9 mouse cellular contexts compared by ENCODE assay signal in the genomic region with DNA sequence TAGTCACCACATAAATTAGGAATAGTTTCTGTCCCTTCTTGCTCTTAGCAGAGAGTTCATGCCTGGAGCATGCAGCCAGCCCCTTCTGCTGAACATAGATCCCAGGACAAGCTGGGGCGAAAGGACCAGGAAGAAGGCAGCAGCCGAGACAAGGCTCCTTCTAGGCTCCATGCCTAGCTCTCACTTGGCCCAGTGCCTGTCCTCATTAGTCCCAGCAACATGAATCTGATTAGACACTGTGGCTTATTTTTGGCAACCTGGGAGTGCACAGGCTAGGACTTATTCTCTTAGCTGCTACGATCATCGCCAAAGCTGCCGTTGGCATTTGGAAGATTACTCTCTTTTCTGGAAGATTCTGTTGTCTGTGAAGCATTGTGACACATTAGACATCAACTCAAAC.
A peak's percentile ranks its signal among the peaks of the same experiment; 100 is the strongest.
DNase-seq lines count a peak whose midpoint lies in the region; ATAC-seq lines count a peak whose summit lies in the region.
"Had no signal": no experiment of that assay in that cellular context is flagged by ENCODE, and none has a peak within 500 bp of the region (broad histone marks: within the 10 kb centered on the region; RNA-seq: fewer than 3 reads in every experiment).

No protein-coding gene starts in this region.

- H3K27ac ChIP-seq in hindbrain, embryonic 13.5 days = no peak overlapping the region
- H3K27ac ChIP-seq in hindbrain, embryonic 10.5 days = no peak overlapping the region
- peak overlapping the region; percentile 21; the same call in 1 of the 2 replicates for H3K27ac ChIP-seq in heart, embryonic 15.5 days
- H3K27ac ChIP-seq: embryonic facial prominence, embryonic 13.5 days had no signal

- ATAC-seq in hindbrain, embryonic 13.5 days (ENCODE audit: low FRiP score) = peak; percentile 64
- ATAC-seq in heart, embryonic 15.5 days (replicated peaks; ENCODE audit: insufficient number of reproducible peaks, insufficient read depth, low FRiP score, low read depth) = peak; percentile 81; the same call in 1 of the 2 replicates

- H3K9me3 ChIP-seq in hindbrain, embryonic 13.5 days = no peaks in the 10 kb centered on the region
- no peaks in the 10 kb centered on the region for H3K9me3 ChIP-seq in hindbrain, embryonic 10.5 days
- H3K9me3 ChIP-seq in heart, embryonic 15.5 days (replicated peaks) = no peaks in the 10 kb centered on the region
- H3K9me3 ChIP-seq: embryonic facial prominence, embryonic 13.5 days had no signal

- H3K4me2 ChIP-seq in hindbrain, embryonic 13.5 days = no peak overlapping the region
- H3K4me2 ChIP-seq in heart, embryonic 15.5 days = peak overlapping the region; percentile 27; the same call in 1 of the 2 replicates
- H3K4me2 ChIP-seq: embryonic facial prominence, embryonic 13.5 days had no signal

- no peak overlapping the region for H3K9ac ChIP-seq in hindbrain, embryonic 13.5 days
- no peak overlapping the region for H3K9ac ChIP-seq in heart, embryonic 15.5 days
- H3K9ac ChIP-seq: embryonic facial prominence, embryonic 13.5 days had no signal

- H3K4me3 ChIP-seq in hindbrain, embryonic 13.5 days = no peak overlapping the region
- no peak overlapping the region for H3K4me3 ChIP-seq in hindbrain, embryonic 10.5 days
- no peak overlapping the region for H3K4me3 ChIP-seq in heart, embryonic 15.5 days
- H3K4me3 ChIP-seq: embryonic facial prominence, embryonic 13.5 days had no signal

- no peak for DNase-seq in hindbrain, embryonic 10.5 days (ENCODE audit: low spot score)
- DNase-seq in cerebellum, adult 18-20 months = peak; percentile 45 to 49
- peak; percentile 69 to 72 for DNase-seq in layer of hippocampus, postnatal 36 days
- peak; percentile 91 to 93 for DNase-seq in right cerebral cortex, postnatal 10 days (ENCODE audit: low spot score in 2 of 2)
- DNase-seq in ovary, postnatal 10 days (ENCODE audit: low spot score) = no peak
- DNase-seq in yolk sac, embryonic 10.5 days (ENCODE audit: low spot score) = no peak

- WGBS in hindbrain, embryonic 13.5 days = 66% methylated on average over 5 of the region's 5 CpGs
- 87% methylated on average over 5 of the region's 5 CpGs for WGBS in hindbrain, embryonic 10.5 days
- 27% methylated on average over 5 of the region's 5 CpGs for WGBS in heart, embryonic 15.5 days

- H3K4me1 ChIP-seq in hindbrain, embryonic 13.5 days (replicated peaks) = peaks cover 15% of the 10 kb centered on the region; the same call in 1 of the 2 replicates
- peaks cover 10% of the 10 kb centered on the region for H3K4me1 ChIP-seq in hindbrain, embryonic 10.5 days (replicated peaks)
- peaks cover 9% of the 10 kb centered on the region for H3K4me1 ChIP-seq in heart, embryonic 15.5 days (replicated peaks)

- H3K27me3 ChIP-seq in hindbrain, embryonic 13.5 days = no peaks in the 10 kb centered on the region
- H3K27me3 ChIP-seq in hindbrain, embryonic 10.5 days (ENCODE audit: insufficient read depth, poor library complexity, severe bottlenecking) = no peaks in the 10 kb centered on the region
- H3K27me3 ChIP-seq in heart, embryonic 15.5 days = no peaks in the 10 kb centered on the region
- H3K27me3 ChIP-seq: embryonic facial prominence, embryonic 13.5 days had no signal

- no peaks in the 10 kb centered on the region for H3K36me3 ChIP-seq in hindbrain, embryonic 13.5 days
- H3K36me3 ChIP-seq in hindbrain, embryonic 10.5 days = no peaks in the 10 kb centered on the region
- H3K36me3 ChIP-seq in heart, embryonic 15.5 days = no peaks in the 10 kb centered on the region
- H3K36me3 ChIP-seq: embryonic facial prominence, embryonic 13.5 days had no signal

Comparison
In these comparisons a context has a peak if more than half of its experiments do, and no peak if none do; other contexts are left out.
1. DNase-seq: peak in cerebellum, adult 18-20 months (2 of 2), layer of hippocampus, postnatal 36 days (2 of 2) and right cerebral cortex, postnatal 10 days (2 of 2); none in hindbrain, embryonic 10.5 days (single experiment), ovary, postnatal 10 days (single experiment) and yolk sac, embryonic 10.5 days (single experiment).